In genomic region chr13:51071763-51072276, GRCm38 (mm10) we compare ENCODE assay signal across 10 mouse cellular contexts. TPM values are rescaled to one million over a fixed set of nuclear protein-coding genes. Genes with fewer than 3 reads are reported as not detected.
DNase-seq lines count a peak whose midpoint lies in the region; ATAC-seq and TF ChIP-seq lines count a peak whose summit lies in the region.
"Had no signal": no experiment of that assay in that cellular context is flagged by ENCODE, and none has a peak within 500 bp of the region (broad histone marks: within the 10 kb centered on the region; RNA-seq: fewer than 3 reads in every experiment).

No protein-coding gene starts in this region.

- no peaks in the 10 kb centered on the region for H3K9me3 ChIP-seq in lung, embryonic 15.5 days
- H3K9me3 ChIP-seq: embryonic facial prominence, embryonic 12.5 days had no signal

- no peaks in the 10 kb centered on the region for H3K27me3 ChIP-seq in kidney, adult 2 months (replicated peaks; ENCODE audit: control insufficient read depth, insufficient read depth, low read length)
- H3K27me3 ChIP-seq in lung, embryonic 15.5 days, result no peaks in the 10 kb centered on the region
- H3K27me3 ChIP-seq: embryonic facial prominence, embryonic 12.5 days had no signal

- H3K4me3 ChIP-seq in kidney, adult 2 months (ENCODE audit: insufficient read depth, low read depth, low read length), result no peak overlapping the region
- no peak overlapping the region for H3K4me3 ChIP-seq in lung, embryonic 15.5 days
- H3K4me3 ChIP-seq: embryonic facial prominence, embryonic 12.5 days; hindbrain, embryonic 10.5 days had no signal

- TF ChIP-seq CTCF in kidney, adult 2 months (conservative IDR thresholded peaks at IDR 0.05; ENCODE audit: insufficient read depth, insufficient read length, low read depth, low read length), result no peak

- peak overlapping the region; percentile 7; the same call in 1 of the 2 replicates for H3K27ac ChIP-seq in kidney, adult 2 months (ENCODE audit: insufficient read depth, low read depth, low read length)
- H3K27ac ChIP-seq in lung, embryonic 15.5 days, result peak overlapping the region; percentile 74
- H3K27ac ChIP-seq: embryonic facial prominence, embryonic 12.5 days; hindbrain, embryonic 10.5 days had no signal

- no peak overlapping the region; the same call in 1 of the 2 replicates for H3K9ac ChIP-seq in lung, embryonic 15.5 days
- H3K9ac ChIP-seq: embryonic facial prominence, embryonic 12.5 days had no signal

- TF ChIP-seq POLR2A in kidney, adult 2 months (IDR thresholded peaks at IDR 0.05; ENCODE audit: low read depth, low read length), result no peak

- H3K4me2 ChIP-seq in lung, embryonic 15.5 days, result peak overlapping the region; percentile 18; the same call in 1 of the 2 replicates
- H3K4me2 ChIP-seq: embryonic facial prominence, embryonic 12.5 days had no signal

- DNase-seq in 416B (ENCODE audit: low read depth), result peak; percentile 63
- DNase-seq in MN1 (ENCODE audit: low spot score), result peak; percentile 19
- DNase-seq in kidney, adult 2 months, result peak; percentile 94
- no peak for DNase-seq in cerebellum, adult 11 months
- DNase-seq in ovary, adult 18-20 months (ENCODE audit: low spot score), result no peak
- DNase-seq in adrenal gland, postnatal 14 days, result no peak
- DNase-seq in gastrocnemius, adult 18-20 months (ENCODE audit: low spot score), result no peak

- peaks cover 3% of the 10 kb centered on the region; the same call in 1 of the 2 replicates for H3K4me1 ChIP-seq in kidney, adult 2 months (ENCODE audit: control insufficient read depth, insufficient read depth, low read length)
- H3K4me1 ChIP-seq in lung, embryonic 15.5 days, result peaks cover 22% of the 10 kb centered on the region

- WGBS in kidney, adult 2 months, result 18% methylated on average over 8 of the region's 8 CpGs
- 20% methylated on average over 8 of the region's 8 CpGs for WGBS in lung, embryonic 15.5 days

- no peaks in the 10 kb centered on the region for H3K36me3 ChIP-seq in kidney, adult 2 months (ENCODE audit: control insufficient read depth, insufficient read depth, low read length)
- no peaks in the 10 kb centered on the region for H3K36me3 ChIP-seq in lung, embryonic 15.5 days
- H3K36me3 ChIP-seq: embryonic facial prominence, embryonic 12.5 days; hindbrain, embryonic 10.5 days had no signal

- ATAC-seq in lung, embryonic 15.5 days (ENCODE audit: borderline replicate concordance, extremely low read depth, low FRiP score, low TSS enrichment), result peak; percentile 43; the same call in 1 of the 2 replicates

RNA-seq across cellular contexts. Expression of gene Spin1, which starts 28.9 kb away (rescaled TPM):
- polyA plus RNA-seq in kidney, adult 2 months (2012; rRNA removed), result 23.3 and 30.8 TPM in 2 replicates
- 85.7 and 87.5 TPM in 2 replicates for polyA plus RNA-seq in lung, embryonic 15.5 days (2015; fragmentation: Nextera tagmentation; extraction: Ambion mirVana)
- total RNA-seq in adrenal gland, postnatal 14 days (2021), result 64.3 and 66.8 TPM in 2 replicates
- 10 to 100 TPM; 14.6 to 19.2 TPM for total RNA-seq in gastrocnemius, adult 18-20 months (2021)

Comparison
In these comparisons a context has a peak if more than half of its experiments do, and no peak if none do; other contexts are left out.
1. DNase-seq: peak in 416B (single experiment), MN1 (single experiment) and kidney, adult 2 months (single experiment); none in cerebellum, adult 11 months (single experiment), ovary, adult 18-20 months (single experiment), adrenal gland, postnatal 14 days (single experiment) and gastrocnemius, adult 18-20 months (single experiment).